Mouse (Mus musculus): ENCODE measurements around the gene Fndc7. TPM values are rescaled to one million over a fixed set of nuclear protein-coding genes. Genes with fewer than 3 reads are reported as not detected.
A peak's percentile ranks its signal among the peaks of the same experiment; 100 is the strongest.

The Fndc7 gene
- polyA plus RNA-seq, 1 experiment from 2014 or later = 0.21 TPM

- Histone ChIP-seq H3K27me3 (ENCODE audit: control insufficient read depth, insufficient read depth, low read length) (no peaks in the 10 kb centered on the region), H3K36me3 (ENCODE audit: control insufficient read depth, insufficient read depth) (no peaks in the 10 kb centered on the region), H3K4me3 (ENCODE audit: low read length) (no peak overlapping the region), H3K27ac (ENCODE audit: low read length) (no peak overlapping the region), H3K9ac (ENCODE audit: low read length) (no peak overlapping the region), H3K4me1 (ENCODE audit: control insufficient read depth, insufficient read depth, low read length) (peaks cover 20% of the 10 kb centered on the region), H3K4me2 (ENCODE audit: low read depth, low read length) (no peak overlapping the region), H3K9me3 (replicated peaks; ENCODE audit: control insufficient read depth, low read length) (no peaks in the 10 kb centered on the region)
- WGBS = 68% methylated on average over 1 of the region's 1 CpGs
- ATAC-seq (replicated peaks; ENCODE audit: extremely low read depth, insufficient read depth, low FRiP score) = no peak
These were observed 36.5 kb downstream of the Fndc7 start for GRCm38 (mm10) chr3:108853266-108853665.

DNA sequence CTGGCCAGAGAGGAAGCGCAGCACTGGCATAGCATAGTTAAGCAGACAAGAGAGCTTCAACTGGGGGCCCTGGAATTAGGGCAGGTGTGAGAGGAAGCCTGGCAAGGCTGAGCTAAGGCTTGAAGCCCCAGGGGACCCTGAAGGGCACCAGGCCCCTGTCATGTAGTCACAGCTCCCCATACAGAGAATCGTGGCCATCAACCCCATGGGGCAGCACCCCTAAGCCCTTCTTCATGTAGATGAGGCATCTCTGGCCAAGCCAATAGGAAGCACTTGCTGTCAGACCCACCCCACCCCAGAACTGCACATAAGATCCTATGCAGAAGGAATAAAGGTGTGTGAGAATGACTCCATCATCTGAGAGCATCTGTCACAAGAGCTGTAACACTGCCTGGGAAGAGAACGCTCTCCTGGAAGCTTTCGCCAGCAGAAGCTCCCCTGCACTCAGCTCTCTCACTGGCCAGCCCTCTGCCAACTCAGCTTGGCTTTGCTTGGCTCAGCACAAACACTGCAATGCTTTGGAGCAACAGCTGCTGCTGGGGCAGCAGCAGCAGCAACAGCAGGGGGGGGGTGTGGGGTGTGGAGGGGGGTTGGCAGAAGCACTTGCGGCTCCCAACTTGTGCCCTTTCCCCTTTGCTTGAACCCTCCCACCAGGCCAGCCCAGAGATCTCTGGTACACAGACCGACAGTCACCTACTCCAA lies 37.7 kb downstream of the Fndc7 start:
- no peaks in the 10 kb centered on the region for H3K27me3 ChIP-seq (ENCODE audit: control insufficient read depth, insufficient read depth, low read length)
- no peak overlapping the region for H3K9ac ChIP-seq (ENCODE audit: low read length)
- ATAC-seq (replicated peaks; ENCODE audit: extremely low read depth, insufficient read depth, low FRiP score) = no peak
- H3K4me2 ChIP-seq (ENCODE audit: low read depth, low read length) = no peak overlapping the region
- H3K27ac ChIP-seq (ENCODE audit: low read length) = no peak overlapping the region
- WGBS = 59% methylated on average over 6 of the region's 6 CpGs
- no peaks in the 10 kb centered on the region for H3K36me3 ChIP-seq (ENCODE audit: control insufficient read depth, insufficient read depth)
- H3K4me1 ChIP-seq (ENCODE audit: control insufficient read depth, insufficient read depth, low read length) = peaks cover 18% of the 10 kb centered on the region
- H3K4me3 ChIP-seq (ENCODE audit: low read length) = no peak overlapping the region
- no peaks in the 10 kb centered on the region for H3K9me3 ChIP-seq (replicated peaks; ENCODE audit: control insufficient read depth, low read length)

- no peaks in the 10 kb centered on the region for H3K27me3 ChIP-seq (ENCODE audit: control insufficient read depth, insufficient read depth, low read length)
- 66% methylated on average over 3 of the region's 3 CpGs for WGBS
- no peak overlapping the region for H3K4me3 ChIP-seq (ENCODE audit: low read length)
- no peak for ATAC-seq (replicated peaks; ENCODE audit: extremely low read depth, insufficient read depth, low FRiP score)
- no peak overlapping the region for H3K4me2 ChIP-seq (ENCODE audit: low read depth, low read length)
- H3K27ac ChIP-seq (ENCODE audit: low read length) = no peak overlapping the region
- H3K9me3 ChIP-seq (replicated peaks; ENCODE audit: control insufficient read depth, low read length) = no peaks in the 10 kb centered on the region
- no peak overlapping the region for H3K9ac ChIP-seq (ENCODE audit: low read length)
- peaks cover 13% of the 10 kb centered on the region for H3K4me1 ChIP-seq (ENCODE audit: control insufficient read depth, insufficient read depth, low read length)
- no peaks in the 10 kb centered on the region for H3K36me3 ChIP-seq (ENCODE audit: control insufficient read depth, insufficient read depth)
These were observed 38.3 kb downstream of the Fndc7 start for GRCm38 (mm10) chr3:108851554-108851953.

DNA sequence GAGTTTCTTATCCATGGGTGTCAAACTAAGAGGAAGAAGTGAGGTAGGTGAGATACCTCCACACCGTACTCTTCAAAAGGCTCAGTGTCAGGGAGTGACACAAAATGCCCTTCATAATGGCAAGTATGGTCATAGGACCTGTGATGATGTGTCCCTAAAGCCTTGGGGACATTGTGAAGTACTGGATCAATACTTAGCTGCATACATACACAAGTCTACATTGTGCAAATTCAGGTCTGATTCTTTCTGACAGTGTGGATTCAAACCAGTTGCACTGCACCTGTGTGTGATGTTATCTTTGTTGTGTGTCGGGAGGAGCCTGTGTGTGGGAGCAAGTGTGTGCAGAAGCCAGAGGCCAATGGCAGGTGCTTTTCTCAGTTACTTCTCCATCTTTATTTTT lies 38.7 kb downstream of the Fndc7 start:
- no peak overlapping the region for H3K9ac ChIP-seq (ENCODE audit: low read length)
- no peak for ATAC-seq (replicated peaks; ENCODE audit: extremely low read depth, insufficient read depth, low FRiP score)
- WGBS = 68% methylated on average over 2 of the region's 2 CpGs
- H3K9me3 ChIP-seq (replicated peaks; ENCODE audit: control insufficient read depth, low read length) = no peaks in the 10 kb centered on the region
- no peak overlapping the region for H3K4me3 ChIP-seq (ENCODE audit: low read length)
- H3K4me2 ChIP-seq (ENCODE audit: low read depth, low read length) = no peak overlapping the region
- peaks cover 11% of the 10 kb centered on the region for H3K4me1 ChIP-seq (ENCODE audit: control insufficient read depth, insufficient read depth, low read length)
- H3K36me3 ChIP-seq (ENCODE audit: control insufficient read depth, insufficient read depth) = no peaks in the 10 kb centered on the region
- no peak overlapping the region for H3K27ac ChIP-seq (ENCODE audit: low read length)
- H3K27me3 ChIP-seq (ENCODE audit: control insufficient read depth, insufficient read depth, low read length) = no peaks in the 10 kb centered on the region

- H3K4me3 ChIP-seq (ENCODE audit: low read length) = no peak overlapping the region
- 49% methylated on average over 3 of the region's 3 CpGs for WGBS
- H3K9ac ChIP-seq (ENCODE audit: low read length) = no peak overlapping the region
- H3K4me1 ChIP-seq (ENCODE audit: control insufficient read depth, insufficient read depth, low read length) = peaks cover 5% of the 10 kb centered on the region
- no peak overlapping the region for H3K4me2 ChIP-seq (ENCODE audit: low read depth, low read length)
- no peak for ATAC-seq (replicated peaks; ENCODE audit: extremely low read depth, insufficient read depth, low FRiP score)
- H3K27me3 ChIP-seq (ENCODE audit: control insufficient read depth, insufficient read depth, low read length) = no peaks in the 10 kb centered on the region
- H3K9me3 ChIP-seq (replicated peaks; ENCODE audit: control insufficient read depth, low read length) = no peaks in the 10 kb centered on the region
- H3K36me3 ChIP-seq (ENCODE audit: control insufficient read depth, insufficient read depth) = no peaks in the 10 kb centered on the region
- H3K27ac ChIP-seq (ENCODE audit: low read length) = peak overlapping the region; percentile 30; the same call in 1 of the 2 replicates
These were observed 39.3 kb downstream of the Fndc7 start for GRCm38 (mm10) chr3:108850506-108850905.

DNA sequence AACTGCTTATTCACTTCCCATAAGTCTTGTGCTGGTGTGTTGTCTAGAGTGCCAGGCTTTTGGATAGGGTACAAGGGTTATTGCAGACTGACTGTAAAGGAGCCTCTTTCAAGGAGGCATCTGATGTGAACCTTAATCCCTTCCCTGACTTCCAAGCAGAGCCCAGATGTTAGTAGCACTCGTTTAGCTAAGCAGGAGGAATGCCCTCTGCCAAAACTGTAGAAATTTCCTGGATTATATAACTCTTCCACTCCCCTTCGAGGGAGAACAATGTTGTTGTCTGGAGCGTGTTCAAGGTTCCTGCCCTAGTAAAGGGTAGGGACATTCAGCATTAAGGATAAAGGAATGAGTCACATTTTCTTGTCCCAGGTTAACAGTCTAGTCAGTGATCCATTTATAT lies 43.2 kb downstream of the Fndc7 start:
- Histone ChIP-seq H3K27me3 (ENCODE audit: control insufficient read depth, insufficient read depth, low read length) (no peaks in the 10 kb centered on the region), H3K36me3 (ENCODE audit: control insufficient read depth, insufficient read depth) (no peaks in the 10 kb centered on the region), H3K4me3 (ENCODE audit: low read length) (no peak overlapping the region), H3K4me2 (ENCODE audit: low read depth, low read length) (no peak overlapping the region), H3K27ac (ENCODE audit: low read length) (no peak overlapping the region), H3K9me3 (replicated peaks; ENCODE audit: control insufficient read depth, low read length) (no peaks in the 10 kb centered on the region), H3K4me1 (ENCODE audit: control insufficient read depth, insufficient read depth, low read length) (peaks cover 2% of the 10 kb centered on the region; the same call in 1 of the 2 replicates), H3K9ac (ENCODE audit: low read length) (no peak overlapping the region)
- WGBS = 72% methylated on average over 3 of the region's 3 CpGs
- ATAC-seq (replicated peaks; ENCODE audit: extremely low read depth, insufficient read depth, low FRiP score) = no peak

DNA sequence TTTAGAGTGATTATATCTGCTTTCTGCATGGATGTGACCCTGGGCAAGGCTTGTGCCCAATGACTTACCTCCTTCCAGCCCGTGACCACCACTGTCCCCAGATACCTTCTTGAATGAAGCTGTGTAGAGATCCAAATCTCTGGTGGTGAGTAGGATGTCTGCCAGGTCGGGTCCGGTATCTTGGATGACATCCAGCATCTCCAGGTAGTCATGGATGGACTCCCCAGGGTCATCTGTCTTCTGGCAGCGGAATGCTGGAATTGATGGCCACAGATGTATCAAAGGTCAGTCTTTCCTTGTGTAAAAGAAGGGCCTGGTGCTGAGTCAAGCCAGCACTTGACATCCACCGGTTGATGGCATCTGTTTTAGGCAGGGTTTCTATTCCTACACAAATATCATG lies 45.3 kb downstream of the Fndc7 start:
- ATAC-seq (replicated peaks; ENCODE audit: extremely low read depth, insufficient read depth, low FRiP score) = no peak
- no peak overlapping the region for H3K9ac ChIP-seq (ENCODE audit: low read length)
- no peak overlapping the region for H3K4me3 ChIP-seq (ENCODE audit: low read length)
- H3K27me3 ChIP-seq (ENCODE audit: control insufficient read depth, insufficient read depth, low read length) = no peaks in the 10 kb centered on the region
- H3K4me1 ChIP-seq (ENCODE audit: control insufficient read depth, insufficient read depth, low read length) = no peaks in the 10 kb centered on the region; the same call in 1 of the 2 replicates
- H3K27ac ChIP-seq (ENCODE audit: low read length) = no peak overlapping the region
- H3K4me2 ChIP-seq (ENCODE audit: low read depth, low read length) = no peak overlapping the region
- no peaks in the 10 kb centered on the region for H3K36me3 ChIP-seq (ENCODE audit: control insufficient read depth, insufficient read depth)
- no peaks in the 10 kb centered on the region for H3K9me3 ChIP-seq (replicated peaks; ENCODE audit: control insufficient read depth, low read length)
- WGBS = 80% methylated on average over 5 of the region's 5 CpGs

DNA sequence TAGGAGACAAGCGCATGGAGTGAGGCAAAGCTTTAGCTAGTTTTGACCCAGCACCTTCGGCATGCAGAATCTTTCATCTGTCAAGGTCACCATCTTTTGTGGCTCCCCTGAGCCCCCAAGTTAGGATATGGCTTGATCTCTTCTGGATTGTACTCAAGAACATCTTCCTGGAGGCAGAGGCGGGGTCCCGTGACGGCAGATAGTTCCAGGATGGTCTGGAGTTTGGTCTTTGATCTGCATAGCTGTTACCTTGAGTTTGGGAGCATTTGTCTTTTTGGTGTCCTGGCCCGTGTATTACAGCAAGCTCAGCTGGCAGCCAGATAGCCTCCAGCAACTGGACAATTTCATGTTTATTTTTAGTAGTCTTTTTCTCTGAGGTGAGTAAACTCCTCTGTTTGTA lies 45.8 kb downstream of the Fndc7 start:
- Histone ChIP-seq H3K27me3 (ENCODE audit: control insufficient read depth, insufficient read depth, low read length) (no peaks in the 10 kb centered on the region), H3K4me3 (ENCODE audit: low read length) (no peak overlapping the region), H3K36me3 (ENCODE audit: control insufficient read depth, insufficient read depth) (no peaks in the 10 kb centered on the region), H3K27ac (ENCODE audit: low read length) (no peak overlapping the region), H3K4me2 (ENCODE audit: low read depth, low read length) (no peak overlapping the region), H3K4me1 (ENCODE audit: control insufficient read depth, insufficient read depth, low read length) (peaks cover 2% of the 10 kb centered on the region), H3K9me3 (replicated peaks; ENCODE audit: control insufficient read depth, low read length) (no peaks in the 10 kb centered on the region), H3K9ac (ENCODE audit: low read length) (no peak overlapping the region)
- ATAC-seq (replicated peaks; ENCODE audit: extremely low read depth, insufficient read depth, low FRiP score) = no peak
- WGBS = 75% methylated on average over 6 of the region's 6 CpGs

DNA sequence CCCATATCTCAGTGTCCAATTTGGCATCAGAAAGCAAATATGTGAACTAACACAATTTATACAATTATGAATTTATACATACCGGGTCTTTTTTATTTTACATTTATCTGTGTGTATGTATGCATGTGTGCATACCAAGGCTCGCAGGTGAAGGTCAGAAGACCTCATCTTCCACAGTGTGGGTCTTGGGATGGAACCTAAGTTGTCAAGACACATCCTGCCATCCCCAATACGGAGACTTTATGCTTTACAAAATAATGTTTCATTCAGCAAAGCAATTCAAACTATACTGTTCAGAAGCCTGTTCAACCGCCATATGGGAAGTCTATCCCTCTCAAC lies 49.1 kb downstream of the Fndc7 start:
- no peak overlapping the region for H3K27ac ChIP-seq (ENCODE audit: low read length)
- no peak overlapping the region for H3K4me3 ChIP-seq (ENCODE audit: low read length)
- no peak for ATAC-seq (replicated peaks; ENCODE audit: extremely low read depth, insufficient read depth, low FRiP score)
- no peaks in the 10 kb centered on the region for H3K27me3 ChIP-seq (ENCODE audit: control insufficient read depth, insufficient read depth, low read length)
- H3K4me1 ChIP-seq (ENCODE audit: control insufficient read depth, insufficient read depth, low read length) = peaks cover 12% of the 10 kb centered on the region
- no peaks in the 10 kb centered on the region for H3K9me3 ChIP-seq (replicated peaks; ENCODE audit: control insufficient read depth, low read length)
- H3K9ac ChIP-seq (ENCODE audit: low read length) = no peak overlapping the region
- 56% methylated on average over 4 of the region's 4 CpGs for WGBS
- no peak overlapping the region for H3K4me2 ChIP-seq (ENCODE audit: low read depth, low read length)
- peaks cover 4% of the 10 kb centered on the region for H3K36me3 ChIP-seq (ENCODE audit: control insufficient read depth, insufficient read depth)

Data from heart, embryonic 16.5 days (tissue).